Mouse (Mus musculus) CD4-positive helper T cell, adult 2 months (primary cell): Measurements from ENCODE around the gene Crabp1.

Source experiments
- DNase-seq: peaks from one replicate; pipeline ENCODE4 v3.0.0-alpha.2; 2012; ENCODE audit warnings: low read depth, missing footprints, low spot score

The Crabp1 gene

GRCm38 (mm10) chr9:54764561-54765217 is at the start of gene Crabp1:
Crabp1 (plus strand) TSS chr9:54764748.
- DNase-seq, result no peak

- no peak for DNase-seq
These were observed 48.8 kb upstream of the Crabp1 start for GRCm38 (mm10) chr9:54715776-54716175.

DNA sequence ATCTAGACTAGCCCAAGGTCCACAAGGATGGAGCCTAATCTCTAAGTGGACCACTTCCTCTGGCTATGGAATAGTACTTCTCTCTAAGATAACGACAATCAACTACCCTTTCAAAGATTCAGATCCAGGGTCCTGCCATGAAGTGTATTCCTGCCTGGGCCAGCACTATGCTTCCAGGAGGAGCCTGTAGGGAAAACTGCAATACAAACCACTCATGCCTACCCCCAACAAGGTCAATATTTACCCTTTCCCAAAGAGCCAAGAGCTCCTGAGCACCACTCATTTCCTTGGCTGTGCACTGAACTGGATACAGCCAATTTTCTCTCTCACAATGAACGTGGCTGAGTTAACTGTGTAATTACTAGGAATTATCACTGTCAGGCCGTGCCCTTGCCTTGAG is 47.0 kb upstream of the Crabp1 start:
- DNase-seq, result no peak

DNA sequence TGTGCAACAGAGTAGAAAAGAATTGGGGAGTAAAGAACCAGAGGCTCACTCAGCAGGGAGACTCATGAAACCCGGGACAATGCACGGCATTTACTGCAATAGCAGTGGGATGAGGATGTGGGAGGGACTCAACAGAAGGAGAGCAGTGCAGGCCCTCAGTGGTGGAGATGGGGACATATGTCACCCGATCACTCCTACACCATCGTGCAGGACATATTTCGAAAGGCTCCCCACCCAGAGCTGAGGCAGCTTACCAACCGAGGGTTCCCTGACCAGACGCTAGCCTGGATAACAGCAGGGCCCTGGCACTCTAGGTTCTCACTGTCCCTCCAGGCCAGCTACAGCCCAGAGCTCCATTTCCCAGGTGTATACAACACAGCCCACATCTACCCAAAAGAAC is 42.4 kb upstream of the Crabp1 start:
- DNase-seq, result no peak

GRCm38 (mm10) chr9:54722596-54722995 is 42.0 kb upstream of the Crabp1 start:
- DNase-seq, result no peak

- no peak for DNase-seq
These were observed 38.2 kb upstream of the Crabp1 start for GRCm38 (mm10) chr9:54726315-54726714.

DNA sequence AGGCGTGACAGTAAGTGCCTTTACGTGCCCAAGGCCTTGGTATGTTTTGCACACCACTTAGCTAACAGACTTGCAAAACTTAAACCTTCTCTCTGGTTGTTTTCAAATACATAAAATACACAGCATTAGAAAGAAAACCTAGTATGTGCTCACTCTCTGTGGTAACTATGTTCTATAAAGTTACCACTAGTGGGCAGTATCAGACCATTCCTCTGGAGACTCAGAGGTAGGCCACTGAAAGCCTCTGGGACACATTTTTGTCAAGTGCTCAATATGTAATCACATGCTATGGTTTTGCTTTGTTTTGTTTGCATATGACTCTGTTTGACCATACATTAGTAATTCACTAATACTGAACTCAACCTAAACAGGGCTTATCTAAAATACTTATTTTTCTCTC is 32.4 kb upstream of the Crabp1 start:
- DNase-seq, result peak; percentile 43

- peak; percentile 97 for DNase-seq
These were observed 30.5 kb upstream of the Crabp1 start, which contains the start of gene Wdr61 for GRCm38 (mm10) chr9:54733921-54734638. Wdr61 (minus strand) TSS chr9:54734519.

GRCm38 (mm10) chr9:54734639-54735252 is 29.8 kb upstream of the Crabp1 start:
- DNase-seq, result no peak

GRCm38 (mm10) chr9:54736284-54736701 is 28.3 kb upstream of the Crabp1 start:
- DNase-seq, result peak; percentile 80

- no peak for DNase-seq
These were observed 26.2 kb upstream of the Crabp1 start for GRCm38 (mm10) chr9:54738376-54738775.

DNA sequence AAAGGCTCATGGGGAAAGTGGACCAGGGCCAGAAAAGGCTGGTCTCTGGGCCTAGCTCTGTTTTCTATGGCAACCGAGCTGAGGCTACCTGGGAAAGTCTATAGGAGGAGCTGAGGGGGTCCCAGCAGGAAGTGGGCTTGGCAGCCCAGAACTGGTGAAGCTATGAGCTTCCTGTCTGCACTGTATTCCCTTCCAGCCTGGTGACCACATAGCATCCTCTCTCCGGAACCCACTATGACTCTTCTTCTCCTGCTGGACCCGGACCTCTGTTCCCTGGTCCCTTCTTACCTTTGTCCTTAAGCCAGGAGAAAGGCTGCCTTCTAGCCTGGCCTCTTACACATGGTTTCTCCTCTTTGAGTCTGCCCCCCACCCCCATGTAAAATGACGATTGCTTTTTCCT is 20.7 kb upstream of the Crabp1 start:
- no peak for DNase-seq

DNA sequence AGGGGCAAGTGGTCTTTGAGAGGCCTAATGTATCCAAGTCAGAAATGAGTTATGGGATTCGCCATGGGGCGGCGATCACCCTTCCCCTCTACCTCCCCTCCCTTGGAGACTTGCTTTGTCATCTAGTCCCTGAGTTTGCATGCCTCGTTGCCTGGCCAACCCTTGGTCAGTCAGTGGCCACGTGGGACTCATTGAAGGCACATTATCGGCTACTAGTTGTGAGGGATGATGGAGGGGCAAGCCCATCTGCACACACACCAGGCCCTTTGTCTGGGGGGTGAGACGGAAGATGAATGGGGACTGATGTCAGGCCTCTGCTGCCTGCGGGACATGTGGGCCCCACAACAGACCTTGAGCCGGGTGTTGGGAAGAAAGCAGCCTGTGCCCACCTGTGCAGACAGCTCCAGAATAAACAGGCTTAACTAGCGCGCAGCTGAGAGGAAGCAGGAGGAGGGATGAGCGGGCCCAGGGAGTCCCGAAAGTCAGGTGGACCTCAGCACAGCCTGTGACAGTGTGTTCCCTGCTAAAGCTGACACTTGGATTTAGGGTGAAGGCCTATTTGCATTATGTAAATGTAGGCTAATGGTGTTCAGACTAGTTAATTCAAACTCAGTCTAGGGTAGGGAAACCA is 18.7 kb upstream of the Crabp1 start:
- no peak for DNase-seq

GRCm38 (mm10) chr9:54750215-54750981 is 14.2 kb upstream of the Crabp1 start:
- no peak for DNase-seq

- no peak for DNase-seq
These were observed 12.9 kb upstream of the Crabp1 start for GRCm38 (mm10) chr9:54751684-54752083.

GRCm38 (mm10) chr9:54752201-54752943 is 12.2 kb upstream of the Crabp1 start:
- no peak for DNase-seq

DNA sequence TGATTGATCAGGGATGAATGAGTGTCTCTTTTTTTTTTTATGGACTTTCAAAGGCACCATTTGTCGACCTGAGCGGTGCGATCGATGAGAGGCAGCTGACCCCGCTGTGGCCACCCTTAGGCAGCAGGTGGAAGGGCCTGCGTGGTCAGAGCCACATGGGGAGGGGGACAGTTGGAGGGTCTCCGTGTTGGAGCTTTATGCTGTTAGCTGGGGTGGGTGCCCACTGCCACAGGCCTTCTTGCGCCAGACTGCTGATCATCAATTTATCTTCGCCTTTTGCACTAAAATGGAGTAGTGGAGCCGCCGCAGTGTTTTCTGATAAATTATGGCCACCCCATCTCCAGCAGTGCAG is 11.6 kb upstream of the Crabp1 start:
- DNase-seq, result no peak

GRCm38 (mm10) chr9:54759592-54759991 is 5.0 kb upstream of the Crabp1 start:
- no peak for DNase-seq

DNA sequence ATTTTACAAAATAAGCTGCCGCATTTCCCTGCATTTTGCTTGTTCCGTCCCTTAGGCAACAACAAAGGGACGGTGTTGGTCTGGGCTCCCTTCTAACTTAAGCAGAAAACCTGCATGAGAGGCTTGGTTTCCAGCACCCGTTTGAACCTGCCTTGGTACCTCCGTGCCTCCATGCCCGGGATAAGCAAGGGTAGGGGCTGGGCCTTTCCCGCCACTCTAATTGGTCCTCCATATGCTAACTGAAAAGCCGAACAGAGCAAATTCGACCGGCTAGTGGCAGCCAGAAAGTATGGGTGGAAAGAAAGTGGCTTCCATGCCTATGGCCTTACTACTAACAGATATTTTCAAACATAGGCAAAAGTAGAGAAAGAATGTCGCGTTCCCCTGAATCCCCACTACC is 457 bp upstream of the Crabp1 start:
- DNase-seq, result no peak

GRCm38 (mm10) chr9:54765336-54766085 is 963 bp downstream of the Crabp1 start:
- no peak for DNase-seq
